18 mouse cellular contexts compared by ENCODE assay signal in genomic region chr9:103498699-103499098, GRCm38 (mm10). TPM values are rescaled to one million over a fixed set of nuclear protein-coding genes. Genes with fewer than 3 reads are reported as not detected.
DNase-seq lines count a peak whose midpoint lies in the region; ATAC-seq lines count a peak whose summit lies in the region.
"Had no signal": no experiment of that assay in that cellular context is flagged by ENCODE, and none has a peak within 500 bp of the region (broad histone marks: within the 10 kb centered on the region; RNA-seq: fewer than 3 reads in every experiment).

No protein-coding gene starts in this region.

- no peak overlapping the region for H3K4me3 ChIP-seq in heart, embryonic 10.5 days
- H3K4me3 ChIP-seq: midbrain, embryonic 12.5 days; stomach, embryonic 15.5 days had no signal

- DNase-seq in heart, embryonic 10.5 days (ENCODE audit: low spot score): no peak
- no peak for DNase-seq in heart, postnatal 4 days
- peak; percentile 74 to 75 for DNase-seq in cerebellum, adult 18-20 months
- peak; percentile 88 for DNase-seq in cerebellum, adult 9-11 months
- no peak for DNase-seq in right cerebral cortex, adult 18-20 months
- DNase-seq in T-cell, adult 2 months (ENCODE audit: low spot score): no peak
- DNase-seq: B cell, adult 2 months; heart, postnatal 10 days; kidney, postnatal 36 days; lung, adult 2 months had no signal

- peak overlapping the region; percentile 24; the same call in 1 of the 2 replicates for H3K27ac ChIP-seq in heart, embryonic 10.5 days
- H3K27ac ChIP-seq: hindbrain, embryonic 14.5 days; midbrain, embryonic 12.5 days; stomach, embryonic 15.5 days had no signal

- H3K36me3 ChIP-seq in heart, embryonic 10.5 days: peaks cover 32% of the 10 kb centered on the region
- H3K36me3 ChIP-seq: midbrain, embryonic 12.5 days; stomach, embryonic 15.5 days had no signal

- no peaks in the 10 kb centered on the region for H3K9me3 ChIP-seq in heart, embryonic 10.5 days
- H3K9me3 ChIP-seq: midbrain, embryonic 12.5 days; stomach, embryonic 15.5 days had no signal

- peaks cover 42% of the 10 kb centered on the region for H3K4me1 ChIP-seq in heart, embryonic 10.5 days

- peak; percentile 29 to 43; a peak in 1 of 4 replicates for ATAC-seq in hematopoietic stem cell, adult 5-6 weeks (replicated peaks in 1 of 2; ENCODE audit: insufficient read depth in 1 of 2, low FRiP score in 2 of 2, low TSS enrichment in 1 of 2, low read depth in 1 of 2, poor library complexity in 2 of 2, severe bottlenecking in 2 of 2)
- ATAC-seq: forebrain, embryonic 14.5 days; intestine, embryonic 16.5 days had no signal

- WGBS in heart, embryonic 10.5 days: 74% methylated on average over 8 of the region's 8 CpGs

- H3K27me3 ChIP-seq in heart, embryonic 10.5 days (ENCODE audit: insufficient read depth, poor library complexity, severe bottlenecking): no peaks in the 10 kb centered on the region
- H3K27me3 ChIP-seq: stomach, embryonic 15.5 days had no signal

RNA-seq across cellular contexts. Expression of gene Bfsp2, which starts 18.5 kb away (rescaled TPM):
- 0.39 and 0.74 TPM in 2 replicates for polyA plus RNA-seq in heart, embryonic 10.5 days (2016; fragmentation: Nextera tagmentation; extraction: Ambion mirVana)
- total RNA-seq in heart, postnatal 4 days (2021): under 1 TPM; 0.38 to 0.88 TPM
- 3.4 and 6.3 TPM in 2 replicates for total RNA-seq in hematopoietic stem cell, adult 5-6 weeks (2017)
- total RNA-seq: adrenal gland, adult 18-20 months; adrenal gland, postnatal 4 days had no signal
- polyA plus RNA-seq: intestine, embryonic 16.5 days had no signal

Comparison
In these comparisons a context has a peak if more than half of its experiments do, and no peak if none do; other contexts are left out.
1. DNase-seq: peak in cerebellum, adult 18-20 months (2 of 2) and cerebellum, adult 9-11 months (single experiment); none in heart, embryonic 10.5 days (single experiment), heart, postnatal 4 days (single experiment), right cerebral cortex, adult 18-20 months (single experiment) and T-cell, adult 2 months (single experiment).